In the genomic region with DNA sequence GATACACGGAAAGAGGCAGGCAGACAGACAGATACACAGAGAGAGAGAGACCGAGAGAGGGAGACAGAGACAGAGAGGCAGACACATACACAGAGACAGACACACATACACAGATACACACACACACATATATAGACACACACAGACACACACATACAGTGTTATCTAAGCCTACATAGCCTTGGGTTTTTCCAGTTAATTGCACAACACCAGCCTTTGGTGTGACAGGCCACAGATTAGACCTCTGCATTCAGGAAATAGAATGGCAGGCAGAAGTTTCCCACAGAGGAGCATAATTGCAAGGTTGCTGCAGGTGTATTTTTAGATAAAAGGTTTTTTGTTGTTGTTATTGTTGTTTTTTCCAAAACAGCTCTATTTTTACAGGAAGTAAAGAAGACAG, we compare ENCODE assay signal across 15 mouse cellular contexts.
"Had no signal": no experiment of that assay in that cellular context is flagged by ENCODE, and none has a peak within 500 bp of the region (broad histone marks: within the 10 kb centered on the region; RNA-seq: fewer than 3 reads in every experiment).

No protein-coding gene starts in this region.

- H3K36me3 ChIP-seq: neural tube, embryonic 13.5 days had no signal

- H3K4me3 ChIP-seq: layer of hippocampus, adult 2 months; left cerebral cortex, adult 2 months; liver, embryonic 13.5 days; neural tube, embryonic 13.5 days had no signal

- DNase-seq: kidney, adult 2 months; kidney, postnatal 25 days; layer of hippocampus, adult 9-11 months; layer of hippocampus, postnatal 36 days; liver, embryonic 13.5 days; lung, adult 2 months; midbrain, embryonic 14.5 days; retina, postnatal 1 day; right cerebral cortex, postnatal 25 days; thymus, adult 18-20 months; thymus, postnatal 36 days had no signal

- H3K4me1 ChIP-seq: neural tube, embryonic 13.5 days had no signal

- H3K9me3 ChIP-seq: liver, embryonic 13.5 days; neural tube, embryonic 13.5 days had no signal

- H3K27me3 ChIP-seq: liver, embryonic 13.5 days; neural tube, embryonic 13.5 days had no signal

- H3K27ac ChIP-seq: kidney, postnatal 0 days; layer of hippocampus, adult 2 months; left cerebral cortex, adult 2 months; liver, embryonic 13.5 days; neural tube, embryonic 13.5 days had no signal
